Mouse (Mus musculus) retina, embryonic 14.5 days (tissue): Measurements from ENCODE around the gene Zfp706.

ENCODE experiments used
- DNase-seq: peaks from one replicate; pipeline ENCODE4 v3.0.0-alpha.2; 2015; ENCODE audit warnings: low spot score

The Zfp706 gene

DNA sequence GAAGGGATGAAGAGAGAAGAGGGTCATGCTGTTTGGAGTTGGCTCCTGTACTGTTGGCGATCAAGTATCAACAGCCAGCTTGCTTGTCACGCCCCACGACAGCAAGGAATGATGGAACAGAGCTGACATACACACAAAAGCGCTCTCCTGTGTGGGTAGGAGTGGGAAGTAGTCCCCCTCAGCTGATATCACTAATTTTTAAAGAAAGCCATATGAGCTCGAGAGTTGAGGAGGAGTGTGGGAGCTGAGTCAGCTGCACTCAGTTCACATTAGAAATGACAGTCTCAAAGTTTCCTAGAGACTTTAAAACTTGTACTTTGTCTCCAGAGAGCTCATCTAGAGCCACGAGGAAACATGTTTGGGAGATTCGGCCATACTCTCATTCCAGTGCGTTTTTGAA is 29.8 kb downstream of the Zfp706 start:
- DNase-seq = no peak

DNA sequence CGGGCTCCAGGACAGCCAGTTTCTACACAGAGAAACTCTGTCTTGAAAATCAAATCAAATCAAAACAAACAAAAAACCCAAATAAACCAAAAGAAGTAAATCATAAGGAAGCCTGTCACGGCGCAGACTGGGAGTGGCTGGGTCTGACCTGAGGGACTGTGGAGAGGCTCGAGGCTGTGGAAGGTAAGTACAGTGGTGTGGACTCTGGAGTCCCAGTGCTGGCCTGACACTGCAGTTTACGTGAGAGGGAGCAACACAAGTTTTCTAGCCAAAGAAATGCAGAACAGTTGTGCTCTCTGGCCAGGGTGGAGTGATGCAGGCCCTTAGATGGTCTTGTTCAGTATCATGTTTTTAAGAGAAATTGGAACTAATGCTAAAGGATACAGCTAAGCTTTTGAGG is 31.9 kb downstream of the Zfp706 start:
- no peak for DNase-seq

DNA sequence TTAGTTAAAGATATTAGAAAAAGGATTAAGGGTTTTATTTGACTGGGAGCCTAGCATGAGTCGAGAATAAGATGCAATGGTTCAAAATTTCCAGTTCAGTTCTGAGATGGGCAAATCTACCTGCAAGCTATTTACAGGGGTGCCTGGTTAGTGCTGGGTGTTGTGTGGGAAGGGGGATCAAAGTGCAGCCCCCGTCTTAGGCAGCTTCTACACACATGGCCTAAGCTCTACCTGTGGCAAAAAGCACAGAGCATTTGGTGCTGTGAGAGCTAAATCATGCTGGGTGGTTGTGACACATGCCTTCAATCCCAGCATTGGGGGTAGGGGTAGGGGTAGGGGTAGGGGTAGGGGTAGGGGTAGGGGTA is 32.3 kb downstream of the Zfp706 start:
- no peak for DNase-seq

DNA sequence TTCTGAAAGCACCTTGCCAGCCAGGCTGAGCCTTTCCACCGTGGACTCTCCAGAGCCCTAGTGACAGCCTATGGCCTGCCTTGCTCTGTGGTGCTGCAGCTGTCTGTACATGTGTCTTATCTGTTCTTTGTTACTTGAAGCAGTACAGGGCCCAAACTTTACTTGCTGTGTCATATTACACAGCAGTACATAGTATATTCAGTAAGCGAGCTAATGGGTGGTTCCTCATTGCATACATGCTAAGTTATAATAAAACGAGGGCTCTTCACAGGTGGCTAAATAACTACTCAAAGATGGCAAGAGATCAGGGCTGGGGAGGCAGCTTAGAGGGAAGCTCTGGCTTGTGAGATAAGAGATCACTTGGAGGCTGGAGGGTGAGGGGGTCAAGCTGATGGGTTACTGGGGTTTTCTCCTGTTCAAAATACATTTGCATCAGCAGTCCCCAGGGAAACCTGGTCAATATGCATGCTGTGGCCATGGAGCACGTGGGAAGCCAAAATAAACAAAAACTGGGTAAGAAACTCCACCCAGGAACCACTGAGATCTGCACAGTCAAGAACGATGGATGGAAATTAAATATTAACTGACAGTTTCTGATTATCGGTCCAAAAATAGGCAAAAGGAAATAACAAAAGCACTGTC is 32.8 kb downstream of the Zfp706 start:
- no peak for DNase-seq

DNA sequence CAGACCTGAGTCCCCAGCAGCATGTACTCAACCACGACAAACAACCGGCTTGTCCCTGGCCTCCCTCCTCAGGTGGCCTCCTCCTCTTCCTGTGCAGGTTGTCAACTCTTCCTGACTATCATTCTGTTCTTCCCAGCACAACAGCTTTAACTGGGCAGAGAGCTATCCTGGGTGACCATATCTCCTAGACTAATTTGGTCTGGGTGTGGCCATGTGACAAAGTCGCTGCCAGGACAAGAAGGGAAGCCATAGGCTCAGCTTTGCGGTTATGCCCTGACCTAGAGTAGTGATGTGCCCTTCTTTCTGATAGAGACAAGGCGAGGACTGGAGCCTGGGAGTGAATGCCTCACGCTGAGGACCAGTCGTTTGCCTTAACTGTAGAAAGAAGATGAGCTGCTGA is 33.9 kb downstream of the Zfp706 start:
- no peak for DNase-seq

DNA sequence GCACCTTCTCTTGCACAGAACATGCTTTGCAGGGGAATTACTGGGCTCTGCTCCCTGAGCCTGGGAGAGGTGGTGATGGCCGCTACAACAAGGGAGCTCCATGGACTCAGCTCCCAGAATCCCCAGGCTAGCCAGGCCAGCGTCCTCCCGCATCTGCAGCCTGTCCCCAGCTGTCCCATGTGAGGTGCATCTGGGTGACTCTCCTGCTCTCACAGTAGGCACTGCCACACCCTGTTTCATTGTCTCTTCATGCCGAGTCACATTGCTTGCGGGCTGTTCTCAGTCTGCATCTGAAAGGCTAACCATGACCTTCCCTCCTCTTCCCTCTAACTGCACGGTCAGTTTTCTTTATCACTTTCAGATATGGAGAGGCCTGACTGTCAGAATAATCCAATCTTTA is 34.3 kb downstream of the Zfp706 start:
- no peak for DNase-seq

DNA sequence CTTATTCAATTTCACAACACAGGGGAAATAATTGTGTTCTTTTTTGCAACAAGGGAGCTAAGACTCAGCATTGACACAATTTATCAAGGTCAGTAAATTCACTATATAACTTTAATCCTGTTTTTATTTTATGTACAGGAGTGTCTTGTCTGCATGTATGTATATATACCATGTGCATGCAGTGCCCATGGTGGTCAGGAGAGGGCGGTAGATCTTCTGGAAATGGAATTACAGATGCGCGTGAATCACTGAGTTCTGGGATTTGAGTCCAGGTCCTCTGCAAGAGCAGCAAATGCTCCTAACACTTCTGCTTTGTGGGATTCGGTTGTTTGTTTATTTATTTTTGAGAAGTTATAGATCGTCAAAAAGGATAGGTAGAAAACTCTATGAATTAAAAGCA is 37.8 kb downstream of the Zfp706 start:
- DNase-seq = no peak

GRCm38 (mm10) chr15:36968295-36968694 is 39.3 kb downstream of the Zfp706 start:
- no peak for DNase-seq

GRCm38 (mm10) chr15:36967381-36968211 is 40.0 kb downstream of the Zfp706 start:
- DNase-seq = peak; percentile 78

GRCm38 (mm10) chr15:36966940-36967339 is 40.6 kb downstream of the Zfp706 start:
- no peak for DNase-seq

- DNase-seq = no peak
Measured at GRCm38 (mm10) chr15:36966466-36966865, 41.1 kb downstream of the Zfp706 start.

- no peak for DNase-seq
Measured at GRCm38 (mm10) chr15:36965743-36966142, 41.8 kb downstream of the Zfp706 start.

- DNase-seq = no peak
Measured at GRCm38 (mm10) chr15:36962931-36963330, 44.6 kb downstream of the Zfp706 start.

DNA sequence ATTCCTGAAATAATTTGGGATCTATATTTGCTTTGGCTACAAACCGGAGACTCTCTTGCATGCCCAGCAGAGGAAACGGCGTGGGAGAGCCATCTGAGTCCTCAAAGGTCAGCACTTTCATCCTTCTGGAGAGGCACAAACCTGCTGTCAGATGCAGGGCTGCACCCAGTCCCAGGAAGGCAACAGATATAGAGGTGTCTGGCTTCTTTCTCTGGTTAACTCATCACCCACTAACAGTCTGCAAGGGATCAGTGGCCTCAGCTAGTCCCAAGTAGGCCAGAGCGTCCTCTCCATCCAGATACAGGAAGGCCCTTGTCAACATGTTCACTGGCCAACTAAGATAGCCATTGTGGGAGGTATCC is 46.7 kb downstream of the Zfp706 start:
- DNase-seq = no peak

DNA sequence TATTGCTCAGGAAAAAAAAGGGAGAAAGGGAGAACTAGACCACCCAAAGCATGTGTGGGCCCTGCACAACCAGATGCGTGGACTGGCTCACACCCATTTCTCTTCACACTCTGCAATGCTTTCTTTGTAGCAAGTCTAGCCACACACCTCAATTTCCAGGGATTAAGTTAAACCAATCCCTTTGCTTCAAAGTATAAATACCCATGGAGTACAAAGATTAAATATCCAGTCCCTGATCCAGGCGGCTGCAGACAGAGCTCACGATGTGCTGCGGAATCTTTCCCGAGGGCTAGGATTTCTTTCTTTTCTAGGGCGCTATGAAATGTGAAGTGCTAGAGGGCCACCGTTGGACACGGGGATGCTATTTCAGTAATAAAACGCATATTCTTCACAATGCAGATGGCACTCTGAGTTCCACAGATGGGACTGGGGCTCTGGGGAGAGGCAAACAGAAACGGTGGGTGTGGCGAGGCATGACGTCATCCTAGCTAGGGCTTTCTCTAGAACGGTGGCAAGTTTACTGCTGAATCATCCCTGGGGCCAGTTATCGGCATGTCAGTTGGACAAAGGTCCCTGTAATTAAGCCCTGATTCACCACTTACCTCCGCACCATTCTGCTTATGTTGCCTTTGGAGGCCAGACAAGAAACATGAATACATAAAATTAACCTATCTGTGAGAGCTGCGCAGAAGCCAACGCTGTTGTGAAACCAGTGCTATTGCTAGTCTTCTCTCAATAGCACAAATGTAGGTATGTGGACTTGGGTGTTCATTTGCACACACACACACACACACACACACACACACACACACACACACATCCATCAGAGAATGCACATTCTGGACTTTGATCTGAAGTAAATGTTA is 47.3 kb downstream of the Zfp706 start:
- peak; percentile 69 for DNase-seq

DNA sequence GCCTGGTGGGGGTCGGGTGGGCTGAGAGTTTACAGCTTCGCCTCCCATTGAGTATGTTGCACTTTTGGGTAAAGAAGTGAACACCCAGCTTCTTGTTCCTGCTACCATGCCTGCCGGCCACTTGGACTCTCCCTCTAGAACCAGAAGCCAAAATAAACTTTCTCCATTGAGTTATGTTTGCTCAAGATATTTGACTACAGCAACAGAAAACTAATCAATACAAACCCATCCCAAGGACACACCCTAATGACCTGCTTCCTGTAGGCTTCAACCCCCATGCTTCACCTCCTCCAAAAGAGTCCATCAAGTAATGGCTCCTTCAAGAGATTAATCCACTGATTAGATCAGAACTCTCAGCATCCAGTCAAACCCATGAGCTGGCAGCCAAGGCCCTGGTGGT is 51.4 kb downstream of the Zfp706 start:
- DNase-seq = no peak

DNA sequence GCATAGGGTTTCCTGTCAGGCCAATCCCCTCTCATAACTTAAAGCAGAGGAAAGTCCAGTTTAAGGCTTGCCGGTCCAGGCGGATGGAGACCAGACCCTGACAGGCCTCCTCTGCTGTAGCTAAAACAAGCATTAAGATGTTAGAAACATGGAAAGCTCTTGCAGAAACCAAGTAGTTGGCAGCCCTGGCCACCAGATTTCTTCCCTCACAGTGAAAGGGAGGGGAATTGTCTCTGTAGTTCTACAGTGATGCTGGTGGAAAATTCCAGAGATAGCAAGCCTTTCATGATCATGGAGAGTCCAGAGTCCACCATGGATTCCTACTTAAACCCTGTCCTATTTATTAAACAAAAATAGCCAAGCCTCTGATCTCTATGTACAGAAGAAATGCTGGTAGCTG is 57.3 kb downstream of the Zfp706 start:
- DNase-seq = no peak

DNA sequence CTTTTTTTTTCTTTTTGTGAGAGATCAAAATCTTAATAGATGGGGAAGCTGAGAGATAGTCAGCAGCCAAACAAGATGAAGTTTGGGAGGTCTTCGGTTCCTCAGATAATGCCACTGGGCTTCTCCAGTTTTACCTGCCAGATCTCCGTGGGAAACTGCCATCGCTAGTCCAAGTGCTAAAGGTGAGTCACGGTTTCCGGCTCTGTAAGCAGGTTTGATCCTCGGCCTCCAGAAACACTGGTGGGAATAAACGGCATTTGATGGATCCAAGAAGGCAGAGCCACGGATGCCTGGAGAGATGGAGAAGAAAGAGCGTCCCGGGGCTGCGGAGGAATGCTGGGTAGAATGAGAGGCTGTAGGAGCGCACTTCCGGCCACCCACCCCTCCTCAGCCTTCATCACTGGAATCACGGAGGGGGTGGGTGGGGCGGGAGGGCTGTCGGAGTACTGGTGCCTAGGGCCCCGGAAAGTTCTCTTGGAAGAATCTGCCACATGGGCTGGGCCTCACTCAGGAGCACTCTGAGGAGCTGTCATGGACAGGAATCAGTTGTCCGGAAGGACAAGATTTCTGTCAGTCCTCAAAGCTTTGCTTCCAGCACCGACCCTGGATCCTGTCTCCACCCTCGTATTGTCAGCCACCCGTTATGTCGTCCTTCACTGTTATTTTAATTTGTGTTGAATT is 58.6 kb downstream of the Zfp706 start:
- DNase-seq = no peak
